Mouse (Mus musculus): ENCODE measurements around the gene Ltbp1.

GRCm38 (mm10) chr17:75020619-75021018, 15.3 kb downstream of the Ltbp1 start:
- TF ChIP-seq POLR2A (IDR thresholded peaks at IDR 0.05; ENCODE audit: borderline replicate concordance, control insufficient read depth, low read depth, low read length): no peak
- no peak for TF ChIP-seq CTCF (IDR thresholded peaks at IDR 0.05; ENCODE audit: control insufficient read depth, insufficient read depth, low read length)
